Mouse (Mus musculus) testis, postnatal 14 days (tissue): Measurements from ENCODE around the gene Ptprn2.

Experiments
- DNase-seq: peaks from one replicate; pipeline ENCODE4 v3.0.0; 2021; ENCODE audit warnings: low spot score

Ptprn2 gene

DNA sequence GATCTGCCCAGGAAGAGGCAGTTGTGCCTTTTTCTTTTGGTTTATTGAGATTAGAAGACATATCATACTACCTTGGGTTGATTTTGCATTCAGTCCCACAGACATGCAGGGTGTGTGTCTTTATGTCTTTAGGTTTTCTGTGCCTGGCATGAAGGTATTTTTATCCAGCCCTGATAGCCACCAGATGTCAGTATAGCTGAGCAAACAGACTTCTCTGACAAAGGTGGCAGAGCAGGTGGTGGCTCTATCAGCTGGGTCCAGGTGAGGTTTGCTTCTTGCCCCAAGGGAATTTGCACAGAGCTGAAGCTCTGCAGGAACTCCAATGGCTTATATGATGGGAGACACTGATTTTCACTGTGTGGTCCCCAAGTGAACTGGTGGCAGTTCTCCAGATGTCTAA is 161.3 kb downstream of the Ptprn2 start:
- no peak for DNase-seq

DNA sequence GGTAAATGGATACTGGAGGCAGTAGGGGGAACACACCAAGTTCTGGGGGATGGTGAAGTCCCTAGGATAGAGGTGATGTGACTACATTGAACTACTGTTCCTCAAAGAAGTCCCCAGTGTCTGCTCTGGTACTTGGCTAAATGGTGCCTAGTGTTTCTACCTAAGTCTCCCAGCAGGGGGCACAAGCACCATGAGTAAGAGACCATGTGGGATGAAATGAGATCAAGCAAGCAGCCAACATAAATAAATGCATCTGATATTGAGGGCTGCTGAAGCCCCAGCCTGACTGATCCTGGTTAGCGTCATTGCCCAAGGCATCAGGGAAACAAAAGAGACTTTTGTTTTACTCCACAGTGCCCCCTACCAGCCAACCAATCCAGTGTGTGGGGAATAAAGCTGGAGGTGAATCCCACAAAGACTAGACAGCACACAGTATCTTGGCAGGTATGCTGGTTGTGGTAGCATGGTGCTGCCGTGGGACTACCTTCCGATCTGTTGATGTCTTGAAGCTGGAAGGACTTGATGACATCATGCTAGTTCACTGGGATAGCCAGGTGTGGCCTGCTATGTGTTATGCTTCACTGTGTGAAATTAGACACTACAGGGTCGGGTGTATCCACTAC is 163.2 kb downstream of the Ptprn2 start:
- no peak for DNase-seq

DNA sequence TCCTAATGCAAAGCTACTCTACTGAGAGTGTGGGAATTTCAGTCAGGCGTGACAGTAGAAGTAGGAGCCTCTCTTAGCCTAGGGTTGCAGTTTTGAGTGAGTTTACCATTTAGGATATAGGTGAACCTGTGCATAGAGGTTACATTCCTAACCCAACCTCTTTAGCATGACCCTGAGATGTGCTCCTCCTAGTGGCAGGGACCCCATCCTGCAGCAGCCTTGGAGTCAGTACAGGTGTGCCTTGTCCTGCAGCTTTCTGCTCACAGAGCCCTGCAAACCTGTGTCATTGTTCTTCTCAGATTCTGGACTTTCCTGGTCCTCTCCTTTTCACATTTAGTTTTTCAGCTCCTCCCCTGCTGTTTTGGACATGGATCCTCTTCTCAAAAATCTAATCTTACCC is 168.2 kb downstream of the Ptprn2 start:
- no peak for DNase-seq

DNA sequence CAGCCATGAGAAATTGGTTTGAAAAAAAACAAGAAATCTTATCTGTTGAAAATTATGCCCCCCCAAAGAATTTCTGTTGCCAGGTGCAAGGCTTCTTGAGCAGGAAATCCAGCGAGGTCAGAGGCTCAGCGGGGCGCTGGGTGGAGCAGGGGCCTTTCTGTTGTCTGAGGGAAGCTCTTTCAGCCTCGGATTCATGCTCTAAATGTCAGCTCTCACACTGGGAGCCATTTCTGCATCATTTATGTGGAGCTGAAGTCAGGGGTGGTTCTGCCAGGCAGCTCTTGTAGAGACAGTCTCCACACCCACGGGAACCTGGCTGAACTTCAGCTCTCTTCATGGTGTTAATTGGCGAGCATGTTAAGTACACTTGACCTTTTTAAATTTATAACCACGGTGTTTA is 174.6 kb downstream of the Ptprn2 start:
- no peak for DNase-seq

DNA sequence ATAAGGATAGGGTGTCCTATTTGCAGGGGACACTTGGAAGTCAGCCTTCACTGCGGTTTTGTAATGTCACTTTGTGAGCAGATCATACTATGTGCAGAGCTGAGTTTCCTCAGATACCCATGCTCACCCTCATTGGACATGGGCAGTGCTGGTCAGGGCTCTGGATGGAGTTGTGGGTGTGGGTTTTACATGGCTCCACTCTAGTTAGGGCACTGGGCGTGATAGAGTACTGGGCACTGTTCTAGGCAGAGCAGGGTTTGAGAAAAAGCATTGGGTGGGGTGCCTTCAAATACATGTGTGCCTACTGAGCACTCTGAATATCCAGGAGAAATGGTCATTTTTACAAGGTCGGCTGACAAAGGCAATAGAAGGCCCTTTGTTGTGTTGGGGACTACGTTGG is 175.5 kb downstream of the Ptprn2 start:
- no peak for DNase-seq

DNA sequence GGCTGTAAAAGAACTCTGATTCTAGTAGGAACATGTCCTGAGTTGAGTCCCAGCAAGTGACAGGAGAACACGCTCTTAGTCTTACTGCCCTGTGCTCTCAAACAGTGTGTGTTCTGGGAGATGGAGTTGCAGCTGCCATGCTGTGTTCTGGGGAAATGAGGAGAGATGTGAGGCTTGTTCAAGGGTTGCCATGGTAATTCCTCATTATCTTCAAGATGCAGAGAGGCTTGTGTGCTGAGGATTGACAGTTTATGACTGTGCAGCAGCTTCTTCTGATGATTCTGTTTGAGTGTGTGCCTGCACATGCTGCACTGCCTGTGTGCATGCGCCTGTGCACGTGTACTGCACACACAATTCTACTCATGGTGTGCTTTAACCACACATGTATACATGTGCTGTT is 192.2 kb downstream of the Ptprn2 start:
- no peak for DNase-seq

DNA sequence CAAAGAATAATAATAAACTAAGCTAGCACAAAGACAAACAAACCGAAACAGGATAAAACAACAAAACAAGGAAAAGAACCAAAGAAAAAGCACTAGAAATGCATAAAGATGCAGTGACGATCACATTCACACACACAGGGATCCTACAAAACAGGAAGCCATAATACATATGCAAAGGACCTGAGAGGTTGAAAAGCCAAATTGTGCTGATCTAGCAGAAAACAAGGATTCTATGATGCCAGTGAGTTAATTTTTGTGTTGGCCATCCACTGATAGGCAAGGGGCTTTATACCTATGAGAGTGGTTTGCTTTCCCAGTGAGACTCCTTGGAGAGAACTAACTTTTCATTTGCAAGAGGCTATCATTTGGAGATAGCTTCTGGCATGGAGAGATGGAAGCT is 204.3 kb downstream of the Ptprn2 start:
- no peak for DNase-seq

DNA sequence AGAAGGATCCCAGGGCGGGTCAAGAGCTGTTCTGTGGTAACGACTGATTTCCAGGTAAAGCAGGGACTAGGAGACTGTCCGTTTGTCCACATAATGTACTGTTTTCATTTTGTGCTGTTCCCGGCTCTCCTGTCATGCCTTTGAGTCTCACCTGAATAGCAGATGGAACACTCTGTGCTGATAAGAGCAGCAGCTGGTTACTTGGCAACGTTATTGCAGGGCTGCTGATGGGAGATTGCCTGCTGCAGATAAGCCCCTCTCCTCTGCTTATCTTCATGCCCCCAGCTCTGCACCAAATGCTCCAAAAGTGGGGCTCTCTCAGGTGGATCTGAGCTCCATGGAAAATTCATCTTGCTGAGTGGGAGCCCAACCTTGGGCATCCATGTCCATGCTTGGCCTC is 224.0 kb downstream of the Ptprn2 start:
- DNase-seq = no peak

DNA sequence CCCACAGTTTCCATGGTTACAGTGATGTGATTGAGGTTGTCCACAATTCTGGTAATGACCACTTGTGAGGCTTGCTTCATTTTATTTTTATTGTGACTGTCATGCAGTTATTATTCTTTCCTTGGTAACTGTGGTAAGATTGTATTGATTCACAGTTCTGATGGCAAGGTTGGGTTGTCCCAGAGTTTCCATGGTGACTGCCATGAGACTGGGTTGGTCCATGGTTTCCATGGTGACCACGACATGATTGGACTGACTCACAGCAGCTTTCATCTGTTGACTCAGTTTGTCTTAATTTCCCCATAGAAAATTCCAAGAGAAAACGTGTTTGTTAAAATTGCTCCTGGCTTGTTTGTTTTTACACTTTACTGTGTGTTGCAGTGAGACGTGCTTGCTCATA is 225.2 kb downstream of the Ptprn2 start:
- no peak for DNase-seq

DNA sequence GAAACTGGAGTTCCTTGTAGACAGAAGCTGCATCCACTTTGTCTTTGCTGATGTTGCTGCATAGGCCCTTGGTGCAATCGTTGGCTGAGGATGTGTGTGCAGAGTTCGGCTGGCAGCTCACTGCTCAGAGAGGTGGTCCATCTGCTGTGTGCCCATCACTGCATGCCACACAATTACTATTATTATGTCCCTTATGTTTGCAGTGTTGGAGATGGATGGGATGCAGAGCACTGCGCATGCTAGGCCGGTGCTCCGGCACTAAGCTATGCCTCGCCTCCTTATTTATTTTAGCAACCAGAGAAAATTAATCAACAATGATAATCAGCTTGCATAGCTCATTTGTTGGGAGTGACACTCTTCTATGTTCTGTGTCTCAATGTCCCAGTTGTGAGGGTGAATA is 225.6 kb downstream of the Ptprn2 start:
- no peak for DNase-seq

DNA sequence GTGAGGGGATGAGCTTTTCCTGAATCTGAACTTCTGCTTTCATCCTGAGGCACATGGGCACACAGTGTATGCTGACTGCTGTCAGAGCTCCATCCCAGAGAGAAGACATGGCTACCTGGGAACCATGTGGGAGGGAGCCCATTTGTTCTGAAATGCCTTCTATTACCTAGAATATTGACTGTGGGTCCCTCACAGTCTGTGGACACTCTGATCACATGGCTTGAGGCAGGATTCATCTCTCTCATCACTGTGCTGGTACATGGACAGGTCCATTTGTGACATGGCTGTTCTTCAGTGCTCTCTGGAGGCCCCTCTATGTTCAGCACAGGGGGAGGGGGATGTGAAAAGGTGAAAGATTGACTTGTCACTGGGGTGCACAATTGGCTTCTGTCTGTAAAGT is 227.6 kb downstream of the Ptprn2 start:
- no peak for DNase-seq

DNA sequence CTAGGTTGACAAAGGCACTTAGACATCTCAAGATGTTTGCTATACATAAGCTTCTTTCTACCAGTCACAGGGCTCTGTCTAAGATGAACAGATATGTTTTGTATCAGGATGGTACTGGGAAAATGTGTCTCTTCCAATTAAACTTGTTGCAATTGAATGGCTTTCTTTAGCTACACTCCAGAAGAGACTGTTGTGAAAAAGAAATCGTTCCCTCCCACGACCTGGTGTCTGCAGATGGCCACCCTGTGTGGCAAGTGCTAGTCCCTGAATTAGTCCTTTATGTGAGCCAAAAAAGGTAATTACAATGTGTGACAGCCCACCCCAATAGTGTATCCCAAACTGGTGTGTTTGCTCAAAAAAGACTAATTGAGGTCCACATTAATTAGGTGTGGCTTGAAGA is 235.5 kb downstream of the Ptprn2 start:
- no peak for DNase-seq

DNA sequence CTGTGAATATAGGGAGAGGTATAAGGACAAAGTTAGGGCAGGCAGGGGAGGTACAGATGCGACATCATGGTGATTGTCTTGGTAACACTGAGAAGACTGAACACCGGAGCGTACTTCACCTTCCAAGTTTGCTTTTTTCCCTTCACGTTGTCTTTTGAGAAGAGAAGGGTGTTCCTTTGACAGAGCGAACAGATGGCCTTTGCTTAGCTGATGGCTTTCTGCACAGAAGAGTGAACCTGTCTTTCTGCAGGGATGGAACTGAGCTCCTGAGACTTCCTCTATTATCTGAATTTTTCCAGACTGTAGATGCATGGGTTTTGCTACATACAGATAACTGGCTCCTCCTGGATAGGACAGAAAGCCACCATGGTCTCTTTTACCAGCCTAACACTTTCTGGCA is 254.6 kb downstream of the Ptprn2 start:
- DNase-seq = no peak

DNA sequence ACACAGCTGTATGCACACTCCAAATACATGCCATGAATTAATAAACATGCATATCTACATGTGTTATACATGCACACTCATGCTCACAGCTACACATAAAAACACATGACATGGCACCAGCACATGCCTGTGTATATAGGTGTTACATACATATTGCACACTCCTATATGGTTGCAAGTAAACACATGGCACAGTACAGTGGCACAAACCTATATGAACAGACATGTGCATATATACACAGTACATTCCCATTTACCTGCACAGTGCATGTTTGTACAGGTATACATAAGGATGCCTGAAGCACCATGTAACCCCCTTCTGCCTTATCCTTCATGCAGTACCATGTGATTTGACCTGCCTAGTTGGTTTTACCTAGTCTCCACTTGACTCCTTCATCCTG is 255.8 kb downstream of the Ptprn2 start:
- DNase-seq = no peak

DNA sequence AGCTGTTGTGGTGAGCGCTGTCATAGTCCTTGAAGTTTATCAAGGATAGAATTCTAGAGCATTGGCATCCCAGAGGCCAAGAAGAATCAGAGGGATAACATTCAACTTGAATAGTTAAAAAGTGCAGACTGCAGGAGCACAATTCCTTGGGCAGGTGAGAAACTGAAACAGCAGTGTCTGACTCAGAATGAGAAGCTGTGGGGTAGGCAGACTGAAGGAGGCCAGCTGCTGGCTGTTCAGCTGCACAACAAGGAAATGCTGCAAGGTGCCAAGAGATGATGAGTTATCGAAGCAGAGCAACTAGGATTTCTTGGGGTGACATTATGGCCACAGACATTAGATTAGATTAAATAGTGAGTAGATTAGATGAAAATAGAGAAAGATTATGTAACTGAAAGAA is 260.9 kb downstream of the Ptprn2 start:
- no peak for DNase-seq

DNA sequence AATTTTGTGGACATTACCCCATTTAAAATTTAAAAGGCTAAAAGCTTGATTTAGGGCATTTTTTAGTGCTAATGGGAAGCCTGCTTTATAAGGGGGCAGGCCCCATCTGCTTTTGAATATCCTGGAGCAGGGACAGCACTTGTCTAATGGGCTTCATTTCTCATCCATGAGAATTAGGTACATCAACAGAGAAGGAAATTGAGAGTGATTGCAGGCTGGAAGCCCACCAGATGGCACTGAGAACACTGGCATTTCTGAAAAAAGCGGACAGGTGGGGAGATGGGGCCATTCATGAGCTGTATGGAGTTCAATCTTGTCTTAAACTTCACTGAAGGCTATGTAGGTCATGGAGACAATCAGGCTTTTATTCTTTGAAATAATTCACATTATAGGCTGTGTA is 267.3 kb downstream of the Ptprn2 start:
- no peak for DNase-seq

DNA sequence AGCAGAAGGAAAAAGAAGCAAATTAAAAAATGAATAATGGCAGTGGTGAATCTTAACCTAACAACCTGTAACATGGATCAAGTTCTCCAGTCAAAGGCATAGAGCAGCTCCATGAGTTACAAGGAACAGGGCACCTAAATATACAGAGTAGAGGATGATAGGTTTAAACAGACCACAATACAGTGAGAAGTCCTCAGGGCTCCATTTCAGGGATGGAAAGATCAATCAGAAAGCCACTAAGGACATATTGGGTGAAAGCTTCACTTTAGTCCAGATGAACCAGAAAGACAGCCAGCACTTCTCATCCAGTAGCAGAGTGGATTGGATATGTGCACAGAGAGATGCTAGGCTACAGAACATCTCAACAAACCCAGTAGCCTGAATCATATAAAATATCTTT is 278.4 kb downstream of the Ptprn2 start:
- no peak for DNase-seq

DNA sequence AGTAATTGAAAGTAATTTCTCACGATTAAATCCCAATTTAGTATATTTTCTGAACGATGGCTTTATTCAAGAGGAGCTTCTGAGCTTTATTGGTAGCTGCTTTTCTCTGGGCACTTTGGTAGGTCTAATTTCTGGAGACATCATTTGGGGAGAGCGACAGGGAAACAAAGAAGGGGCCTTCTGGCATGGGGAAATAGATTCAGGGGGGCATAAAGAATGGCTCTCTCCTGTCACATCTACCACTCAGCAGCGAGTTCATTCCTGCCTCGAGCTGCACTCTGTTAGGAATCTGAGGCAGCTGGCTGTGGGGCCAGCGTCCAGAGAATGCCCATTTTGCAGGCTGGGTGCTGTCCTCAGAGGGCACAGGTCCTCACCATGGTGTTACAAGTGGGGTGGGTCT is 285.4 kb downstream of the Ptprn2 start:
- DNase-seq = no peak

DNA sequence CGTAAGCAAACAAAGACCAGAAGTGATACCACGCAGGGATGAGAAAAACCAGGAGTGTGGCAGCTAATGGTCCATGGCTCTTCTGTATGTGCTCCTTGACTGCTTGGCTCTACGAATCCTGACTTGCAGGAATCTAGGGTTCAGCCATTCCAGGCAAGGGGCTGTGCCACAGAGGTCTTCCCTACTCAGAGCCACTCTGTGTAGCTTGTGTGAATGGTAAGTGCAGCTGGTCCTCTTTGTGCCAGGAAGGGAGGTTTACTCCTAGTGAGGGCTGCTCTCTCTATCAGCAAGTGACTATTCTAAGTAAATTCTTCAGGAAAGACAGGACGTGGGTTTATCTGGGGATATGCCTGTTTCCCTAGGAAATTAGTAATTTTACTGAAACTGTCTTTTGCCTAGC is 286.0 kb downstream of the Ptprn2 start:
- no peak for DNase-seq

DNA sequence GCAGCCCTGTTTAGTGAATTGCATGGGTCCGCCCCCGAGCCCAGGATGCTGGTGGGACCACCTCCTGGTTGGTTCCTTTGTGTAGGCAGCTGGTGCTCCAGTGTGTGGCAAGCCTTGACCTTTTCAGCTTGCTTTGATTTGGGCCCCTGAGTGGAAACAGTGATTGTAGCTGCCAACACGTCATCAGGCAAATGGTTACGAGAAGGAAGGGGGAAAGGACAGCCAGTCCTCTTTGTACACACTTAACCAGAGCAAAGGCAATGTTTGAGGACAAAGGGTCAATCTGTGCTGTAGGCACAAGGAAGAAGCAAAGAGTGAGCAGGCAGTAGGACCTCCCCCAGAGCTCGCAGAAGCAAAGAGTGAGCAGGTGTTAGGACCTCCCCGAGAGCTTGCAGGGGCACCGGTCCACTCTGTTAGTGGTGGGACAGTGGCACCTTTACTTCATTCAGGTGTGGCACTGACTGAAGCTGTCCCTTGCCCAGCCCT is 286.6 kb downstream of the Ptprn2 start:
- no peak for DNase-seq

DNA sequence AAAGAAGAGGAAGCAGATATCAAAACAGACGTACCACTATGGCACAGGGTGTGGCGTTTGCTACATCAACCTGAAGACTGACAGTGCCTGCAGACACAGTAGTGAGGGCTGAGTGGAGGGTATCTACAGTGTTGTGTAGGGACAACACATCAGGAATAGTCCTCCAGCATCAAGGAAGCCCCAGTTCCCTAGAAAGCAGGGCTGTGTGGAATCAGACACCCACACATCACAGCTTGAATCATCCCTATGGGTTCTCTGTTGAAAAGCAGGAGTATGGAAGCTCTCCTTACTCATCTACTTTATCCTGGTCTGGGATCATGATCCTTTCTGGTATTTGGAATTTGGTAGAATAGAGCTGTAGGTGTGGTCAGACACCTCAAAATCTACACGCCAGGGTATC is 287.8 kb downstream of the Ptprn2 start:
- no peak for DNase-seq

DNA sequence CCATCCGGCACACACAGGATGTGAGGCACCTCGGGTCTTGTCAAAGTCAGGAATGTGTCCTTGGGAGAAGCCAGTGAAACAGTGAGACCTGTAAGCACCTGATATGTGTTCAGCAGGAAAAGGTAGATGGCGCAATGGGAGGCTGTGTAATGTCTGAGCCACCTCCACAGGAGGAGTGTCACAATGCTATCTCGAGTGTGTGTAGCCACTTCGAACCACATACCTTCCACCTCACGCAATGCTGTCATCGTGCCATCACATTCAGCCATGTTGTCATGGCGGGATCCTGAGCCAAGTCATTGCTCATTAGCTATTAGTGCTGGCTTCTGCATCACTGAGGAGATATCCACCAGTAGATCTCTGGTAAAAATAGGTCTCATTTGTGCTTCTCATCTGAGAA is 290.9 kb downstream of the Ptprn2 start:
- no peak for DNase-seq

DNA sequence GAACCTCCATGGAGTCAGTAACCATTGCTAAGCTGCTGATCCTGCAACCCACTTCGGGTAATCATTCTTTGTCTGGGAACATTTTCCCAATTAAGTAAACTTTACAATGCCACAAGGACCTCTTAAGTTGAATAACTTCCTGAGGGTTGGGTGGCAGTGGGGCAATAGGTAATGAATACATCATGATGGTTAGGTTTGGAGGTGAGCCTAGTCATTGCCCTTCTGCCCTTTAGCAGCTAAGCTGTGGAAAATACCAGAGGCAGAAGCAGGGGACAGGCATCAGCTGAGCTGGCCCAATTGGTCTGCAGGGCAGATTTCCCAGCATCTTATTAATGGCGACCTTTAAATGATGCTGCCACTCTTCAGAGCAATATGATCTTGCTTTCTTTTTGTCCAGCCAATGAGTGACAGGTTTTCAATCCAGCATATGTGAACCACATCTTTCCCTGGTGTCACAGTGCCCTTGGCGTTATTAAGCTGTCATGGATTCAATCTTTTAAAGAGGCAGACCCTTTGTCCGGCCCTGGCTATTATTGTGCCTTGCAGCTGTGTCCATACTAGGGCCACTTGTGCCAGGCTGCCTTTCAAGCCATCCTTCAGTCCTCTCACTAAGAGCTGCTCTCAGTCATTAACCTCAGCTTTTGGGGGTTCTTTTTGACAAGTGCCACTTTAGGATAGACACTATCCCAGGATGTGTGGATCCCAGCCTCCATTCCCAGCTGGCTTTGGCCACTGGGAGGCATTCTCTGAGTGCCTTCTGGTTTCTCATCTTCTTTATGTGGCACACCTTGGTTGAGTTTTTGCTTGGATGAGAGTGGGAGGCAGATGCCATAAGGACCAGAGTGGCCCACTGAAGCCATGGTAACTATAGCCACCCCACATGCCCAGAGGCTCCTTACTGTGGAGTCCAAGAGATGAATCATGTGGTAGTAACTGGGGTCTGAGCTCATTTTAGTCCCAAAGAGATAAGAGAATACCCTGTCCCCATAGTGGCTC is 292.9 kb downstream of the Ptprn2 start:
- DNase-seq = no peak

DNA sequence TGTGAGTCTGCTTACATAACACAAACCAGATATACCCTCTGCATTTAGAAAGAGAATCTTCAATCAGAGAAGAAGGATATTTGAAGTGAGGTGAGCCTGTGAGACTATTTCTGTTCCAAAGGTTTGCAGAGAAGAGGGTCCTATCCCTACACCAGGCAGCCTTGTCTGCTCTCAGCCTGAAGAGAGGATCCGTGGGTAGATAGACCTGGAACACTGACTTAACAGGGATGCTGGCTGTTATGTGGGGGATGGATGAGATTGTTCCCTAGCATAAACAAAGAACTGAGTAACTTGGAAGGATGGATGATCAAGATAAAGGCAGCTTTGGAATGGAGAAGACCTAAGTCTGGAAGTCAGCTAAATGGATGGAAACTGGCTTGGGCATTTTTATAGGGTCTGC is 294.9 kb downstream of the Ptprn2 start:
- DNase-seq = no peak
